Comparison of ENCODE assay signal across 21 mouse cellular contexts in the genomic region with DNA sequence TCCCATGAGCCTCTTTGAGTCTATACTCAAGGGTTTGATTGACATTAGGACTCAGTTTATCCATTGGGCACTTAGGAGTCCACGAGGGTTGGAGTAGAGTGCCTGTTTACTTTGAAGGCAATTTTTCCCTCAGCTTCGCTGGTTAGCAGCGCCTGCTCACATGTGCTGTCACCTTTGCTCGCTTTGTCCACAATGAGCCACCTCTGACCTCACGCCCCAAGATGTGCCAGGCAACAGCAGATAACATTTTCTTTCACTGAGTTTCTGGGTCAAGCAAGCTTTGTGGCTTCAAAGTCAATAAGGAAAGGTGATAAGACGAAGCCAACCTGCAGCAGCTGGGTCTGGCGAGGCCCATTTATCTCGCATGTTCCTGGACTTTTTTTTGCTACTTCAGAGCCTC.
DNase-seq lines count a peak whose midpoint lies in the region; ATAC-seq and TF ChIP-seq lines count a peak whose summit lies in the region.
"Had no signal": no experiment of that assay in that cellular context is flagged by ENCODE, and none has a peak within 500 bp of the region (broad histone marks: within the 10 kb centered on the region; RNA-seq: fewer than 3 reads in every experiment).

No protein-coding gene starts in this region.

- WGBS in heart, embryonic 15.5 days = 57% methylated on average over 8 of the region's 8 CpGs
- 52% methylated on average over 8 of the region's 8 CpGs for WGBS in liver, embryonic 12.5 days (ENCODE audit: insufficient replicate concordance)
- WGBS in liver, embryonic 11.5 days = 50% methylated on average over 8 of the region's 8 CpGs
- 44% methylated on average over 8 of the region's 8 CpGs for WGBS in intestine, postnatal 0 days

- no peak for DNase-seq in heart, adult 18-20 months
- DNase-seq in liver, embryonic 11.5 days (ENCODE audit: low spot score) = no peak
- peak; percentile 58 for DNase-seq in yolk sac, embryonic 10.5 days (ENCODE audit: low spot score)
- no peak for DNase-seq in lung, postnatal 25 days (ENCODE audit: low spot score)
- DNase-seq: adrenal gland, postnatal 14 days; cerebellum, adult 11-12 months; cerebellum, adult 9-11 months; cerebellum, postnatal 36 days; heart, postnatal 10 days; heart, postnatal 4 days had no signal

- no peak for ATAC-seq in heart, embryonic 15.5 days (replicated peaks; ENCODE audit: insufficient number of reproducible peaks, insufficient read depth, low FRiP score, low read depth)
- ATAC-seq in liver, embryonic 12.5 days = peak; percentile 51
- no peak for ATAC-seq in liver, embryonic 11.5 days (replicated peaks; ENCODE audit: low FRiP score)
- 0 out of 2 replicates have a peak, but pooled peaks have one; percentile 11 for ATAC-seq in intestine, postnatal 0 days
- ATAC-seq: activated CD4-positive, CD25-positive, alpha-beta regulatory T cell, adult 4 months; forebrain, embryonic 15.5 days; hindbrain, embryonic 16.5 days; inflammation-experienced regulatory T-cells, adult 6 months; Patski had no signal

- no peak overlapping the region for H3K9ac ChIP-seq in heart, embryonic 15.5 days
- no peak overlapping the region for H3K9ac ChIP-seq in liver, embryonic 12.5 days
- H3K9ac ChIP-seq in liver, embryonic 11.5 days (ENCODE audit: low read depth, low read length) = no peak overlapping the region
- no peak overlapping the region for H3K9ac ChIP-seq in intestine, postnatal 0 days (ENCODE audit: low read depth, low read length)
- H3K9ac ChIP-seq: forebrain, embryonic 15.5 days; hindbrain, embryonic 12.5 days had no signal

- no peaks in the 10 kb centered on the region for H3K36me3 ChIP-seq in heart, embryonic 15.5 days
- no peaks in the 10 kb centered on the region for H3K36me3 ChIP-seq in liver, embryonic 12.5 days
- H3K36me3 ChIP-seq in liver, embryonic 11.5 days (ENCODE audit: control insufficient read depth, insufficient read depth, low read length) = no peaks in the 10 kb centered on the region
- H3K36me3 ChIP-seq in intestine, postnatal 0 days (ENCODE audit: control insufficient read depth, insufficient read depth) = no peaks in the 10 kb centered on the region
- H3K36me3 ChIP-seq: embryonic facial prominence, embryonic 10.5 days; forebrain, embryonic 15.5 days; hindbrain, embryonic 12.5 days had no signal

- H3K4me2 ChIP-seq in heart, embryonic 15.5 days = no peak overlapping the region
- H3K4me2 ChIP-seq in liver, embryonic 12.5 days = no peak overlapping the region
- no peak overlapping the region for H3K4me2 ChIP-seq in liver, embryonic 11.5 days
- H3K4me2 ChIP-seq in intestine, postnatal 0 days (replicated peaks; ENCODE audit: low read depth) = no peak overlapping the region
- H3K4me2 ChIP-seq: forebrain, embryonic 15.5 days; hindbrain, embryonic 12.5 days had no signal

- no peak overlapping the region for H3K4me3 ChIP-seq in heart, embryonic 15.5 days
- H3K4me3 ChIP-seq in liver, embryonic 12.5 days = no peak overlapping the region
- no peak overlapping the region for H3K4me3 ChIP-seq in liver, embryonic 11.5 days (ENCODE audit: low read depth, low read length)
- no peak overlapping the region for H3K4me3 ChIP-seq in intestine, postnatal 0 days (ENCODE audit: low read depth, low read length)
- H3K4me3 ChIP-seq: embryonic facial prominence, embryonic 10.5 days; forebrain, embryonic 15.5 days; hindbrain, embryonic 12.5 days had no signal

- H3K27ac ChIP-seq in heart, embryonic 15.5 days = peak overlapping the region; percentile 24; the same call in 1 of the 2 replicates
- no peak overlapping the region for H3K27ac ChIP-seq in liver, embryonic 12.5 days
- H3K27ac ChIP-seq in liver, embryonic 11.5 days (ENCODE audit: low read depth, low read length) = no peak overlapping the region
- H3K27ac ChIP-seq in intestine, postnatal 0 days (ENCODE audit: low read depth, low read length) = no peak overlapping the region
- H3K27ac ChIP-seq: embryonic facial prominence, embryonic 10.5 days; forebrain, embryonic 15.5 days; hindbrain, embryonic 12.5 days had no signal

- peaks cover 44% of the 10 kb centered on the region for H3K4me1 ChIP-seq in heart, embryonic 15.5 days (replicated peaks)
- peaks cover 20% of the 10 kb centered on the region for H3K4me1 ChIP-seq in liver, embryonic 12.5 days
- H3K4me1 ChIP-seq in liver, embryonic 11.5 days (replicated peaks; ENCODE audit: control insufficient read depth, insufficient read depth, low read length) = peaks cover 3% of the 10 kb centered on the region; the same call in 1 of the 2 replicates
- 0 out of 2 replicates have a peak, but pooled peaks cover 7% of the 10 kb centered on the region for H3K4me1 ChIP-seq in intestine, postnatal 0 days (replicated peaks; ENCODE audit: control insufficient read depth, insufficient read depth, low read length)

- no peak for TF ChIP-seq CTCF in intestine, postnatal 0 days (IDR thresholded peaks at IDR 0.05; ENCODE audit: low read depth)

- H3K9me3 ChIP-seq in heart, embryonic 15.5 days (replicated peaks) = no peaks in the 10 kb centered on the region
- 0 out of 2 replicates have a peak, but pooled peaks cover 3% of the 10 kb centered on the region for H3K9me3 ChIP-seq in liver, embryonic 12.5 days (replicated peaks)
- no peaks in the 10 kb centered on the region for H3K9me3 ChIP-seq in liver, embryonic 11.5 days (ENCODE audit: control insufficient read depth, low read length)
- no peaks in the 10 kb centered on the region for H3K9me3 ChIP-seq in intestine, postnatal 0 days (ENCODE audit: control insufficient read depth)
- H3K9me3 ChIP-seq: embryonic facial prominence, embryonic 10.5 days; forebrain, embryonic 15.5 days; hindbrain, embryonic 12.5 days had no signal

- H3K27me3 ChIP-seq in heart, embryonic 15.5 days = no peaks in the 10 kb centered on the region
- H3K27me3 ChIP-seq in liver, embryonic 12.5 days (replicated peaks) = no peaks in the 10 kb centered on the region
- no peaks in the 10 kb centered on the region for H3K27me3 ChIP-seq in liver, embryonic 11.5 days (replicated peaks; ENCODE audit: control insufficient read depth, insufficient read depth, low read length)
- H3K27me3 ChIP-seq in intestine, postnatal 0 days (replicated peaks; ENCODE audit: control insufficient read depth, insufficient read depth, low read length) = no peaks in the 10 kb centered on the region
- H3K27me3 ChIP-seq: CH12.LX; forebrain, embryonic 15.5 days; hindbrain, embryonic 12.5 days; Patski had no signal

Comparison
In these comparisons a context has a peak if more than half of its experiments do, and no peak if none do; other contexts are left out.
1. ATAC-seq: peak in liver, embryonic 12.5 days (single experiment) and intestine, postnatal 0 days (single experiment); none in heart, embryonic 15.5 days (single experiment) and liver, embryonic 11.5 days (single experiment).